Mouse (Mus musculus): ENCODE results near the gene Zer1. TPM values are rescaled to one million over a fixed set of nuclear protein-coding genes. Genes with fewer than 3 reads are reported as not detected.

The Zer1 gene
- polyA plus RNA-seq, 1 experiment from 2014 or later: 1.8 TPM

GRCm38 (mm10) chr2:30119641-30120051 lies 4.7 kb downstream of the Zer1 start:
- 71% methylated on average over 6 of the region's 6 CpGs for WGBS (ENCODE audit: insufficient replicate concordance)
- 0 out of 2 replicates have a peak, but pooled peaks cover 3% of the 10 kb centered on the region for H3K36me3 ChIP-seq (replicated peaks; ENCODE audit: insufficient read depth, low read length)
- no peak for DNase-seq
- no peaks in the 10 kb centered on the region for H3K27me3 ChIP-seq (ENCODE audit: insufficient read depth, low read length)
- no peak overlapping the region for H3K4me3 ChIP-seq (ENCODE audit: low read depth, low read length)
- no peak overlapping the region for H3K9ac ChIP-seq (replicated peaks)
- no peak for ATAC-seq
- H3K9me3 ChIP-seq (ENCODE audit: low read length): no peaks in the 10 kb centered on the region
- H3K27ac ChIP-seq (ENCODE audit: low read depth): no peak overlapping the region
- H3K4me1 ChIP-seq (ENCODE audit: insufficient read depth): peaks cover 11% of the 10 kb centered on the region
- H3K4me2 ChIP-seq (ENCODE audit: low read depth, low read length): no peak overlapping the region
- no peak for TF ChIP-seq CTCF (IDR thresholded peaks at IDR 0.05; ENCODE audit: low read depth)
- TF ChIP-seq EP300 (IDR thresholded peaks at IDR 0.05; ENCODE audit: low read depth): no peak

- no peak overlapping the region for H3K27ac ChIP-seq (ENCODE audit: low read depth)
- H3K4me1 ChIP-seq (ENCODE audit: insufficient read depth): peaks cover 3% of the 10 kb centered on the region; the same call in 1 of the 2 replicates
- H3K9ac ChIP-seq (replicated peaks): no peak overlapping the region
- ATAC-seq (peak; percentile 23; the same call in 1 of the 2 replicates), DNase-seq (no peak)
- no peaks in the 10 kb centered on the region for H3K27me3 ChIP-seq (ENCODE audit: insufficient read depth, low read length)
- H3K9me3 ChIP-seq (ENCODE audit: low read length): no peaks in the 10 kb centered on the region
- 30% methylated on average over 5 of the region's 5 CpGs for WGBS (ENCODE audit: insufficient replicate concordance)
- no peak overlapping the region for H3K4me3 ChIP-seq (ENCODE audit: low read depth, low read length)
- no peak overlapping the region for H3K4me2 ChIP-seq (ENCODE audit: low read depth, low read length)
- H3K36me3 ChIP-seq (replicated peaks; ENCODE audit: insufficient read depth, low read length): peaks cover 28% of the 10 kb centered on the region
- no peak for TF ChIP-seq CTCF (IDR thresholded peaks at IDR 0.05; ENCODE audit: low read depth)
- no peak for TF ChIP-seq EP300 (IDR thresholded peaks at IDR 0.05; ENCODE audit: low read depth)
Measured at GRCm38 (mm10) chr2:30112564-30112963, 11.8 kb downstream of the Zer1 start.

GRCm38 (mm10) chr2:30111500-30111899 lies 12.9 kb downstream of the Zer1 start:
- TF ChIP-seq EP300 (IDR thresholded peaks at IDR 0.05; ENCODE audit: low read depth) (peak; percentile 89), CTCF (IDR thresholded peaks at IDR 0.05; ENCODE audit: low read depth) (no peak)
- Histone ChIP-seq H3K27me3 (ENCODE audit: insufficient read depth, low read length) (no peaks in the 10 kb centered on the region), H3K27ac (ENCODE audit: low read depth) (no peak overlapping the region), H3K4me2 (ENCODE audit: low read depth, low read length) (no peak overlapping the region), H3K4me1 (ENCODE audit: insufficient read depth) (peaks cover 3% of the 10 kb centered on the region; the same call in 1 of the 2 replicates), H3K36me3 (replicated peaks; ENCODE audit: insufficient read depth, low read length) (peaks cover 35% of the 10 kb centered on the region), H3K4me3 (ENCODE audit: low read depth, low read length) (no peak overlapping the region), H3K9me3 (ENCODE audit: low read length) (no peaks in the 10 kb centered on the region), H3K9ac (replicated peaks) (no peak overlapping the region)
- DNase-seq (no peak), ATAC-seq (peak; percentile 69)
- 56% methylated on average over 2 of the region's 2 CpGs for WGBS (ENCODE audit: insufficient replicate concordance)

- Histone ChIP-seq H3K36me3 (replicated peaks; ENCODE audit: insufficient read depth, low read length) (peaks cover 37% of the 10 kb centered on the region), H3K4me3 (ENCODE audit: low read depth, low read length) (no peak overlapping the region), H3K27me3 (ENCODE audit: insufficient read depth, low read length) (no peaks in the 10 kb centered on the region), H3K9ac (replicated peaks) (no peak overlapping the region), H3K4me1 (ENCODE audit: insufficient read depth) (peaks cover 3% of the 10 kb centered on the region; the same call in 1 of the 2 replicates), H3K27ac (ENCODE audit: low read depth) (no peak overlapping the region), H3K9me3 (ENCODE audit: low read length) (no peaks in the 10 kb centered on the region), H3K4me2 (ENCODE audit: low read depth, low read length) (no peak overlapping the region)
- WGBS (ENCODE audit: insufficient replicate concordance): 78% methylated on average over 4 of the region's 4 CpGs
- ATAC-seq (no peak), DNase-seq (no peak)
- TF ChIP-seq EP300 (IDR thresholded peaks at IDR 0.05; ENCODE audit: low read depth): no peak
- no peak for TF ChIP-seq CTCF (IDR thresholded peaks at IDR 0.05; ENCODE audit: low read depth)
Measured at GRCm38 (mm10) chr2:30108260-30108659, 16.1 kb downstream of the Zer1 start.

GRCm38 (mm10) chr2:30107646-30108045 lies 16.7 kb downstream of the Zer1 start:
- no peaks in the 10 kb centered on the region for H3K9me3 ChIP-seq (ENCODE audit: low read length)
- no peak overlapping the region for H3K9ac ChIP-seq (replicated peaks)
- H3K4me3 ChIP-seq (ENCODE audit: low read depth, low read length): no peak overlapping the region
- H3K4me1 ChIP-seq (ENCODE audit: insufficient read depth): no peaks in the 10 kb centered on the region
- H3K27ac ChIP-seq (ENCODE audit: low read depth): no peak overlapping the region
- no peak overlapping the region for H3K4me2 ChIP-seq (ENCODE audit: low read depth, low read length)
- WGBS (ENCODE audit: insufficient replicate concordance): 83% methylated on average over 5 of the region's 5 CpGs
- peaks cover 37% of the 10 kb centered on the region for H3K36me3 ChIP-seq (replicated peaks; ENCODE audit: insufficient read depth, low read length)
- no peaks in the 10 kb centered on the region for H3K27me3 ChIP-seq (ENCODE audit: insufficient read depth, low read length)
- ATAC-seq (no peak), DNase-seq (no peak)
- TF ChIP-seq CTCF (IDR thresholded peaks at IDR 0.05; ENCODE audit: low read depth) (no peak), EP300 (IDR thresholded peaks at IDR 0.05; ENCODE audit: low read depth) (no peak)

- H3K4me2 ChIP-seq (ENCODE audit: low read depth, low read length): no peak overlapping the region
- DNase-seq: peak; percentile 74
- H3K9ac ChIP-seq (replicated peaks): no peak overlapping the region
- H3K27me3 ChIP-seq (ENCODE audit: insufficient read depth, low read length): no peaks in the 10 kb centered on the region
- peaks cover 41% of the 10 kb centered on the region for H3K36me3 ChIP-seq (replicated peaks; ENCODE audit: insufficient read depth, low read length)
- H3K4me3 ChIP-seq (ENCODE audit: low read depth, low read length): no peak overlapping the region
- TF ChIP-seq CTCF (IDR thresholded peaks at IDR 0.05; ENCODE audit: low read depth) (peak; percentile 93), EP300 (IDR thresholded peaks at IDR 0.05; ENCODE audit: low read depth) (no peak)
- H3K9me3 ChIP-seq (ENCODE audit: low read length): no peaks in the 10 kb centered on the region
- peak; percentile 55 for ATAC-seq
- no peak overlapping the region for H3K27ac ChIP-seq (ENCODE audit: low read depth)
- H3K4me1 ChIP-seq (ENCODE audit: insufficient read depth): no peaks in the 10 kb centered on the region
Measured at GRCm38 (mm10) chr2:30106364-30106763, 18.0 kb downstream of the Zer1 start.

- H3K4me2 ChIP-seq (ENCODE audit: low read depth, low read length): no peak overlapping the region
- WGBS (ENCODE audit: insufficient replicate concordance): 60% methylated on average over 4 of the region's 4 CpGs
- TF ChIP-seq EP300 (IDR thresholded peaks at IDR 0.05; ENCODE audit: low read depth) (no peak), CTCF (IDR thresholded peaks at IDR 0.05; ENCODE audit: low read depth) (peak; percentile 43)
- DNase-seq (no peak), ATAC-seq (no peak)
- no peak overlapping the region for H3K4me3 ChIP-seq (ENCODE audit: low read depth, low read length)
- H3K27ac ChIP-seq (ENCODE audit: low read depth): no peak overlapping the region
- H3K36me3 ChIP-seq (replicated peaks; ENCODE audit: insufficient read depth, low read length): peaks cover 24% of the 10 kb centered on the region
- H3K27me3 ChIP-seq (ENCODE audit: insufficient read depth, low read length): no peaks in the 10 kb centered on the region
- H3K9me3 ChIP-seq (ENCODE audit: low read length): no peaks in the 10 kb centered on the region
- H3K9ac ChIP-seq (replicated peaks): no peak overlapping the region
- no peaks in the 10 kb centered on the region for H3K4me1 ChIP-seq (ENCODE audit: insufficient read depth)
Measured at GRCm38 (mm10) chr2:30100214-30100613, 24.2 kb downstream of the Zer1 start.

Measured in liver, postnatal 0 days (tissue).